Mouse (Mus musculus) forebrain, embryonic 16.5 days (tissue): ENCODE measurements around the gene Tpst2. TPM values are rescaled to one million over a fixed set of nuclear protein-coding genes. Genes with fewer than 3 reads are reported as not detected.

Experiments
- ATAC-seq: fragments of 200-750 bp; cut with Nextera tagmentation; 2 replicates; pipeline ENCODE4 v1.8.0; 2017; ENCODE audit warnings: mild to moderate bottlenecking, moderate library complexity
- H3K27ac ChIP-seq: fragments of 300-500 bp; sonication (generic); 2 replicates; pipeline ENCODE4 v1.5.1; 2014; ENCODE audit warnings: low read length, control low read depth
- H3K27me3 ChIP-seq: fragments of 300-500 bp; sonication (generic); replicated peaks from 2 replicates; pipeline ENCODE4 v1.6.1; 2014; ENCODE audit warnings: low read length; ENCODE audit not compliant: control insufficient read depth, insufficient read depth
- H3K36me3 ChIP-seq: fragments of 300-500 bp; sonication (generic); 2 replicates; pipeline ENCODE4 v1.6.1; 2014; ENCODE audit not compliant: control insufficient read depth, insufficient read depth
- H3K4me1 ChIP-seq: fragments of 300-500 bp; sonication (generic); replicated peaks from 2 replicates; pipeline ENCODE4 v1.6.1; 2014; ENCODE audit warnings: low read length; ENCODE audit not compliant: control insufficient read depth, insufficient read depth
- H3K4me2 ChIP-seq: fragments of 300-500 bp; sonication (generic); 2 replicates; pipeline ENCODE4 v1.6.1; 2014; ENCODE audit warnings: mild to moderate bottlenecking, low read length, control low read depth
- H3K4me3 ChIP-seq: fragments of 300-500 bp; sonication (generic); replicated peaks from 2 replicates; pipeline ENCODE4 v1.5.1; 2014; ENCODE audit warnings: mild to moderate bottlenecking, low read length, control low read depth
- H3K9ac ChIP-seq: fragments of 300-500 bp; sonication (generic); replicated peaks from 2 replicates; pipeline ENCODE4 v1.6.1; 2014; ENCODE audit warnings: low read depth, low read length, control low read depth
- H3K9me3 ChIP-seq: fragments of 300-500 bp; sonication (generic); 2 replicates; pipeline ENCODE4 v1.6.1; 2016; ENCODE audit warnings: low read length; ENCODE audit not compliant: control insufficient read depth
- WGBS: fragments of 180-500 bp; shearing (Covaris S2); extraction: QIAGEN DNeasy Blood & Tissue Kit; methylation state at CpG from one replicate; pipeline ENCODE4 v1.1.7; 2014; 5-methylcytosine and 5-hydroxymethylcytosine counted together
- polyA plus RNA-seq: library from polyadenylated mRNA; unstranded; fragments of >200 nt; fragmentation: Nextera tagmentation; extraction: Ambion mirVana; gene quantifications from 2 replicates; pipeline ENCODE4 v1.2.1, GENCODE M21; 2015

Gene Tpst2
- 27.9 and 30.2 TPM in 2 replicates for polyA plus RNA-seq

DNA sequence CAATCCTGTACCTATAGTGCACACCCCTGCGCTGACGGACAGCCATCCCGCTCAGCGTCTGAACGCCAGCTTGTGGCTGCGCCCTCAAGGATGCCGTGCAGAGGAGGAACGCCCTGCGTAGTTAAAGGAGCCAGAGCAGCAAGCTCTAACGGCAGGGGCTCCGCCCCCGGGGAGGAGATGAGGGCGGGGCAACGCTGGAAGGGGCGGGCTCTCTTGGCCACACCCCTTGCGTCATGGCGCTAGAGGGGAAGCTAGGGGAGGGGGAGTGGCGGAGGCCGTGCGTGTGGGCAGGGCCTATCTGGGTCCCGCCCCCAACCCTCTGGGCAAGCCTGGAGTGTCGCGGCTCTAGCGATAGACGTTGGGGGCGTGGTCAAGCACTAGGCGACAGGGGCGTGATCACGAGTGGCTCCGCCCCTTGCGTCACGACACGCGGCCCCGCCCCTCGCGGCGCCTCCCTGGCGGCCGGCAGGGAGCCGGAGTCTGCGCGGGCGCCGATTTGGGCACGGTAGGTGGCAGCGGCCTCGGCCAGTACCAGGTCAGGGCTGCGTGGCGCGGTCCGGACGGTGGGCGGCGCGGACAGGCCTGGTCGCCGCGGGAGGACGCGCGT lies at the start of gene Tpst2:
Gene Tpst2 (plus strand): TSS at position 425 of the 607 bp plus-strand sequence.
- Histone ChIP-seq H3K36me3 (no peaks in the 10 kb centered on the region), H3K4me2 (peak within 1 kb of the TSS; percentile 86), H3K9me3 (no peaks in the 10 kb centered on the region), H3K4me3 (peak within 1 kb of the TSS; percentile 80), H3K27ac (peak within 1 kb of the TSS; percentile 85), H3K4me1 (peaks cover 17% of the 10 kb centered on the region), H3K9ac (peak within 1 kb of the TSS; percentile 75), H3K27me3 (no peaks in the 10 kb centered on the region)
- under 1% methylated on average over 60 of the region's 62 CpGs for WGBS
- peak; percentile 93 for ATAC-seq

DNA sequence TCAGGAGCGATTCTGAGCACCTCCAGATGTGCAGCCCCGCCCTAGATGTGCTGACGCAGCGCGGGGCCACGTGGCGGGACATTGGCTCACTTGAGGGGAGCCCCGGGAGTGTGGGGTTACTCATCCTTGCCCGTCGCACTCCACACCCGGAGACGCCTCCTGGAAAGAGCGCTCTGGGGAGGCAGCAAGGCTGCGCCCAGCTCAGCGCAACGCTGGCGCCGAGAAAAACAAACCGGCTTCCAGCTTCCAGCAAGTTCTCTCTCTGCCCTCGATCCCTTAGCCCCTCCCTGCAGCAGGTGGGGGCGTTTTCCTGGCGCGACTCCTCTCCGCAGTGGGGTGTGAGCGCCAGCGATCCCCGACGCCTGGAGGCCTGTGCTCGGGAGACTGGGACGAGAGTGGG lies 49.1 kb upstream of the Tpst2 start:
- Histone ChIP-seq H3K4me2 (peak overlapping the region; percentile 93), H3K27me3 (no peaks in the 10 kb centered on the region), H3K4me1 (peaks cover 40% of the 10 kb centered on the region), H3K9me3 (no peaks in the 10 kb centered on the region), H3K36me3 (peaks cover 4% of the 10 kb centered on the region; the same call in 1 of the 2 replicates), H3K9ac (peak overlapping the region; percentile 96), H3K4me3 (peak overlapping the region; percentile 68), H3K27ac (peak overlapping the region; percentile 93)
- ATAC-seq: peak; percentile 21
- WGBS: under 1% methylated on average over 30 of the region's 30 CpGs

DNA sequence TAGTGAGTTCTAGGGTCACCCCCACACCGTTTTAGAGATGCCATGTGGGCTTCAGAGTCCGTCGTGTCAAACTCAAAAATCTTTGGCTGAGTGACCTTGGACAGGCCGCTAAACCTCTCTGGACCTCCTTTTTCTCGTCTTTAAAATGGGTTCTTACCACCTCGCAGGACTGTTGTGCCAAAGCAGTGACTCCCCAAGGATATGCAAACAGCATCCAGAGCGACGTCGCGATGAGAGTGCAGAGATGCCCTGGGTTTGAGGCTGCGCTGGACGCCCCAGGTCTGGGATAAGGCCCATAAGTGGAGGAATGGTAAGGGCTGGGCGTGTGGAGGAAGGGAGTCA lies 48.6 kb upstream of the Tpst2 start:
- Histone ChIP-seq H3K4me3 (peak overlapping the region; percentile 68), H3K9me3 (no peaks in the 10 kb centered on the region), H3K27ac (peak overlapping the region; percentile 93), H3K4me1 (peaks cover 40% of the 10 kb centered on the region), H3K27me3 (no peaks in the 10 kb centered on the region), H3K4me2 (peak overlapping the region; percentile 93), H3K36me3 (peaks cover 4% of the 10 kb centered on the region; the same call in 1 of the 2 replicates), H3K9ac (peak overlapping the region; percentile 96)
- under 1% methylated on average over 13 of the region's 13 CpGs for WGBS
- no peak; the same call in none of the 2 replicates for ATAC-seq

DNA sequence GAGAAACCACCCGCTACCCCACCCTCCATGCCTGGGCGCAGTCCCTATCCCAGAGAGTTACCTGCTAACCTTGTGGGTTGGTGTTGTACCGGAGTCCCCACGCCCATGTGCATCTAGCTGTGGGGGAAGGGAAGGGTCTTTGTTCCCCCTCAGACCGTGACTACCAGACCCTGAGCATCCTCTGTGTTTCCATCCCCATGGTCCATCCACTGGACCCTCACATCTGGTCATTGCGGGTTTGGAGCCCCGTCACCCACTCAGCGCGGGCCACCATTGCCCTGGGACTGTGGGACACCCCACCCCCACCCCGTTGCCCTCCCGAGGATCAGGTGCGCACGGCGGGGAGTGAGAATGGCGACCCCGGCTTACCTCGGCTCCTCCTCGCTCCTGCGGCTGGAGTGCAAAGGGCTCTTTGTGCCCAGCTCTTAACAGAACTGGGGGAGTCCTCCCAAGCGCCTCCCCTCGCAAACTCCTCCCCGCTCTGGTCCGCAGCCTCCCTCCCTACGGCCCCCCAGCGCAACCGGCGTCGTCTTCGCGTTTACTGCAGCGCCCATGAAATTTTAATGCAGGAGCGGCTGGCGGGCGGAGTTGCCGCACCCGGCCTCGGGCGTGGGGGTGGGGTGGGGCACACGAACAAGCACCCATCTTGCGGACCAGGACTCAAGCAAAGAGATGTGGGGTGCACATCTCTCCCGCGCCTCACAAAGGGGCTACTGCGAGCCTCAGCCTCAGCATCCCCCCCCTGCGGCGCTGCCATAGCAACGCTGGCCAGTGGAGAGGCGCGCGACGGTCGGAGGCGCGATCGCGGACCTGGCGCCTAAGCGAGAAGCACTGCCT lies 48.0 kb upstream of the Tpst2 start:
- Histone ChIP-seq H3K27ac (peak overlapping the region; percentile 93), H3K4me2 (peak overlapping the region; percentile 93), H3K36me3 (peaks cover 3% of the 10 kb centered on the region; the same call in 1 of the 2 replicates), H3K27me3 (no peaks in the 10 kb centered on the region), H3K9me3 (no peaks in the 10 kb centered on the region), H3K9ac (peak overlapping the region; percentile 96), H3K4me1 (peaks cover 40% of the 10 kb centered on the region), H3K4me3 (peak overlapping the region; percentile 68)
- ATAC-seq: peak; percentile 86
- WGBS: under 1% methylated on average over 57 of the region's 57 CpGs

DNA sequence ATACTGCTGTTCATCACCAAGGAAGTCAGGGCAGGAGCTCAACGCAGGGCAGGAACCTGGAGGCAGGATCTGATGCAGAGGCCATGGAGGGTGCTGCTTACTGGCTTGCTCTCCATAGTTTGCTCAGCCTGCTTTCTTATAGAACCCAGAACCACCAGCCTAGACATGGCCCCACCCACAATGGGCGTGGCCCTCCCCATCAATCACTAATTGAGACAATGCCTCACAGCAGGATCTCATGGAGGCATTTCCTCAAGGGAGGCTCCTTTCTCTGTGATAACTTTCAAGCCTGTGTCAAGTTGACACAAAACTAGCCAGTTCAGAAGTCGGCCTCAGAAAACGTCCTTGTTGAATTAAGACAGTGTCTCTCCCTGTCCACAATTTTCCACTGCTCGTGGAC lies 40.7 kb upstream of the Tpst2 start:
- Histone ChIP-seq H3K4me2 (no peak overlapping the region), H3K27me3 (no peaks in the 10 kb centered on the region), H3K4me1 (peaks cover 20% of the 10 kb centered on the region), H3K9ac (no peak overlapping the region), H3K4me3 (no peak overlapping the region), H3K27ac (no peak overlapping the region), H3K9me3 (no peaks in the 10 kb centered on the region), H3K36me3 (no peaks in the 10 kb centered on the region)
- no peak for ATAC-seq
- 64% methylated on average over 5 of the region's 5 CpGs for WGBS

DNA sequence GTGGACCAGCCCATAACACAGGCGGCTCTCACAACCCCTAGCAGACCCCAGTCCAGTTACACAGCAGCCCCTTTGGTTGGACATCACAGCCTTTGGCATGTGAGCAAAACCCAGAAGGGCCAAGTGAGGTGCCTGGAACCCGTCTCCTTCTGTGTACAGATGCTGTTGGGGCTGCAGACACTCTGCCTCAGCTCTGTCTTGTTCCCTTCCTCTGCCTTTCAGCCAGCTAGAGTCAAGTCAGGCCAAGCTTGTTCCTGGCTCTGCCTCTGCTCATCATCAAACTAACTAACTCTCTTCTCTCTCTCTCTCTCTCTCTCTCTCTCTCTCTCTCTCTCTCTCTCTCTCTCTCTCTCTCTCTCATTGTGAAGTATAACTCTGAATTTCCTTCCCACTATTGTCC lies 39.9 kb upstream of the Tpst2 start:
- Histone ChIP-seq H3K4me1 (peaks cover 20% of the 10 kb centered on the region), H3K9ac (no peak overlapping the region), H3K4me2 (no peak overlapping the region), H3K4me3 (no peak overlapping the region), H3K27ac (no peak overlapping the region; the same call in 1 of the 2 replicates), H3K9me3 (no peaks in the 10 kb centered on the region), H3K36me3 (no peaks in the 10 kb centered on the region), H3K27me3 (no peaks in the 10 kb centered on the region)
- ATAC-seq: no peak
- 69% methylated on average over 2 of the region's 2 CpGs for WGBS

DNA sequence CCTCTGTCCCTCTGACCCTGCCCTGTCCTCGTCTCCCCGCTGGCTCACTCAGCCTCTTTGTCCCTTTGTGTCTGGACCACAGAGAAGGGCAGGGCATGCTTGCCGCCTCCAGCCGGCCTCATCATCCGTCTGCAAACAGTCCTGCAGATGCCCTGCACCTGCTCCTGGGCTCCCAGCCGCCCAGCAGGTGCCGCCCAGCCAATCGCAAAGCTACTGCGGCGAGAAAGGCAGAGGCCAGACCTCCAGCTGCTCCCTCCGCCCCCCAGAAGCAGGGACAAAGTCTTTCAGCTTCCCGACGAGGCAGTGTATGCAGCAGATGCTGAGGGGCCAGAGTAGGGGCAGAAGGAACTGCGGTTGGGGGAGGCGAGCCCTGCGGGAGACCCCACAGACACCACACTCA lies 39.1 kb upstream of the Tpst2 start:
- no peak overlapping the region for H3K4me3 ChIP-seq
- no peaks in the 10 kb centered on the region for H3K27me3 ChIP-seq
- H3K4me1 ChIP-seq: peaks cover 20% of the 10 kb centered on the region
- ATAC-seq: peak; percentile 65
- H3K36me3 ChIP-seq: no peaks in the 10 kb centered on the region
- H3K27ac ChIP-seq: peak overlapping the region; percentile 74
- peak overlapping the region; percentile 50 for H3K9ac ChIP-seq
- H3K9me3 ChIP-seq: no peaks in the 10 kb centered on the region
- H3K4me2 ChIP-seq: peak overlapping the region; percentile 30
- WGBS: 4% methylated on average over 16 of the region's 16 CpGs

DNA sequence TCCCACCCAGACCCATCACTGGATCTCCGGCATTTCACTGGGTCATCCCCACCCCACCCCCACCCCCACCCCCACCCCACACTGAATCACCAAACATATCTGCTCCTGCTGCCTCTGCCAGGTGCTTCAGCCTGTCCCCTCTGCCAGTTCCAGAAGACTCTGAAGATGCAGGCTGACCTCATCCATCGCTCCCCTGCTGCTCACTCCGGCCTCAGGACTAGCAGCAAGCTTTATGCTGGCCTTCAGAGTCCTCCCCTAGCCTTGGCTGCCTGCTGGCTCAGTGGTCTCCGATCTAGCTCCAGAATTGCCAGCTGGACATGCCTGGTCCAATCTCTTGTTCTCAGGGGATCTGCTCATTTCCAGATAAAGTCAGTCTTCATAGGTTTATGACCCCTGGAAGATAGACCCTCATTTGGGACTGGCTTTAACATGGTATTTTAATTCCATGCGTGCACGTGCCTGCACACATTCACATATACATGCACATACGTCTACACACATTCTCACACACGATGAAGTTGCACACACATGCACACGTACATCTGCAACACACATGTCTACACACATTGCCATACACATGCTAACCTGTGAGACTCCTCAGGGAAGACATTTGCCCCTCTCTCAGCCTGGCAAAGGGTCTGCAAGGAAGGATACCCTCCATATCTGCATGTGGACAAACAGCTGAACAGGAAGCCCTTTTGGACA lies 38.5 kb upstream of the Tpst2 start:
- no peak overlapping the region for H3K4me3 ChIP-seq

More for the DNA sequence above, 38.5 kb upstream of the Tpst2 start:
- Histone ChIP-seq H3K4me2 (peak overlapping the region; percentile 30; the same call in 1 of the 2 replicates), H3K27ac (peak overlapping the region; percentile 74), H3K9ac (no peak overlapping the region; the same call in 1 of the 2 replicates), H3K4me1 (peaks cover 20% of the 10 kb centered on the region), H3K9me3 (no peaks in the 10 kb centered on the region), H3K36me3 (no peaks in the 10 kb centered on the region), H3K27me3 (no peaks in the 10 kb centered on the region)
- 39% methylated on average over 9 of the region's 9 CpGs for WGBS
- no peak for ATAC-seq
